Mouse (Mus musculus) liver, embryonic 16.5 days (tissue): ENCODE results near the gene Rims3. TPM values are rescaled to one million over a fixed set of nuclear protein-coding genes. Genes with fewer than 3 reads are reported as not detected.

Source experiments
- ATAC-seq: fragments of 200-750 bp; cut with Nextera tagmentation; 2 replicates; pipeline ENCODE4 v1.8.0; 2017; ENCODE audit warnings: low read depth, mild to moderate bottlenecking, moderate number of reproducible peaks, moderate library complexity
- H3K27ac ChIP-seq: fragments of 300-500 bp; sonication (generic); 2 replicates; pipeline ENCODE4 v1.5.1; 2014; ENCODE audit warnings: mild to moderate bottlenecking, low read length
- H3K27me3 ChIP-seq: fragments of 300-500 bp; sonication (generic); 2 replicates; pipeline ENCODE4 v1.6.1; 2014; ENCODE audit warnings: low read depth, low read length, mixed read lengths; ENCODE audit not compliant: control insufficient read depth, insufficient read depth
- H3K36me3 ChIP-seq: fragments of 300-500 bp; sonication (generic); 2 replicates; pipeline ENCODE4 v1.6.1; 2014; ENCODE audit warnings: mild to moderate bottlenecking; ENCODE audit not compliant: control insufficient read depth, insufficient read depth
- H3K4me1 ChIP-seq: fragments of 300-500 bp; sonication (generic); 2 replicates; pipeline ENCODE4 v1.6.1; 2014; ENCODE audit warnings: low read depth, low read length, mixed read lengths; ENCODE audit not compliant: control insufficient read depth
- H3K4me2 ChIP-seq: fragments of 300-500 bp; sonication (generic); 2 replicates; pipeline ENCODE4 v1.6.1; 2014; ENCODE audit warnings: low read depth, low read length, mixed read lengths
- H3K4me3 ChIP-seq: fragments of 300-500 bp; sonication (generic); 2 replicates; pipeline ENCODE4 v1.5.1; 2014; ENCODE audit warnings: low read depth, mild to moderate bottlenecking, low read length
- H3K9ac ChIP-seq: fragments of 300-500 bp; sonication (generic); 2 replicates; pipeline ENCODE4 v1.6.1; 2014; ENCODE audit warnings: low read depth, low read length
- H3K9me3 ChIP-seq: fragments of 300-500 bp; sonication (generic); replicated peaks from 2 replicates; pipeline ENCODE4 v1.6.1; 2016; ENCODE audit warnings: low read length; ENCODE audit not compliant: control insufficient read depth
- WGBS: fragments of 180-500 bp; shearing (Covaris S2); extraction: QIAGEN DNeasy Blood & Tissue Kit; methylation state at CpG from one replicate; pipeline ENCODE4 v1.1.7; 2014; ENCODE audit not compliant: insufficient replicate concordance; 5-methylcytosine and 5-hydroxymethylcytosine counted together
- polyA plus RNA-seq: library from polyadenylated mRNA; unstranded; fragments of >200 nt; fragmentation: Nextera tagmentation; extraction: Ambion mirVana; gene quantifications from 2 replicates; pipeline ENCODE4 v1.2.1, GENCODE M21; 2015

The Rims3 gene
- polyA plus RNA-seq, 1 experiment from 2014 or later, result 0.21 TPM

DNA sequence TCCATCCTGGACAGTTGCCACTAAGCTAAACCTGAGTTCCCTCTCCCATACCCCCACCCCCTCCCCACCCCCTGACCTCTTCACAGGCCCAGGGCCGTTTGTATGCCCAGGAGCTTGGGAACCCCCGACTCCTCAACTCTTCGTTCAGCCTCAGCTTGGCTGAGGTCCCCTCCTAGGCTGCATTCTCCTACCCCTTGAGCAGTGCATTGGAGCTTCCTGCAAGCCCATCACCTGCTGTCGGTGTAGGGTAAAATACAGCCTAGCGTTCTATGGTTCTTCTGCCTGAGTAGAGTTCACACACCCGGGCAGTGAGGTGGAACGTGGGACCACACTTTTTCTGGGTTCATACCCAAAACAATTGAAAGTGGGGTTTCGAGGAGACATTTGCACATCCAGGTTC lies 58.8 kb downstream of the Rims3 start:
- Histone ChIP-seq H3K27ac (no peak overlapping the region), H3K4me3 (no peak overlapping the region), H3K4me1 (no peaks in the 10 kb centered on the region), H3K36me3 (no peaks in the 10 kb centered on the region), H3K9me3 (no peaks in the 10 kb centered on the region), H3K9ac (no peak overlapping the region), H3K4me2 (no peak overlapping the region), H3K27me3 (no peaks in the 10 kb centered on the region)
- no peak for ATAC-seq
- 63% methylated on average over 8 of the region's 8 CpGs for WGBS

DNA sequence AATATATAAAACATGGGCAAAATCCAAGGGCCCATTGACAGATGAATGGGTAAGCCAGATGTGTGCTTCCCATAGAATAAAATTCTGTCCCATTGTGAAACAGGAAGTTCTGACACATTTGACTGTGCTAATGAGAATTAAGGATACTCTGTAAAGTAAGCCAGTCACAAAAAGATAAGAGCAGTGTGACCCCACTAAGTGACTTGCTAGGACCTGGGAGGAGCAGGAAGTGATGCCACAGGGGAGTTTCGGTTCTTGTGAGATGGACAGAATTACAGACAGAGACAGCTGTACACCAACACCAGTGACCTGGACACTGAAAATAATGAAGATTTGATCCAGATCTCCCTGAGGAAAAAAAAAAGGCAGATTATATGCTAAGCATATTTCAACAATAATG lies 59.2 kb downstream of the Rims3 start:
- no peaks in the 10 kb centered on the region for H3K27me3 ChIP-seq
- ATAC-seq, result no peak
- H3K4me3 ChIP-seq, result no peak overlapping the region
- no peaks in the 10 kb centered on the region for H3K4me1 ChIP-seq
- H3K9me3 ChIP-seq, result no peaks in the 10 kb centered on the region
- H3K9ac ChIP-seq, result no peak overlapping the region
- WGBS, result 22% methylated on average over 1 of the region's 1 CpGs
- H3K4me2 ChIP-seq, result no peak overlapping the region
- H3K36me3 ChIP-seq, result no peaks in the 10 kb centered on the region
- H3K27ac ChIP-seq, result no peak overlapping the region

DNA sequence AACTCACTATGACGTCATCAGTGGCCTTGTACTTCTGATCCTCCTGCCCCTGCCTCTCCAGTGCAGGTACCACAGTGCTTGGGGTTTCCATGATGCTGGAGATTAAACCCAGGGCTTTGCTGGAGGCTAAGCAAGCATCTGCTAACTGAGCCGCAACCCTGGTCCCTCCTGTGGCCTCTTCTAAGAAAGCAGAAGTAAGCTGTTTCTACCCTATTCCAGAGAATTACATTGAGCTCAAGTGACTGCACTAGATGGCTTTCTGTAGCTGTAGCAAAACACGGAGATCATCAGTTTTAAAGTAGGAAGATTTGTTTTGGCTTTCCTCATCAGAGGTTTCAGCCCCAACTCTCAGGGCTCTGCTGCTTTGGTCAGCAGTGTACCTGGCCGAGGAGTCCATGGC lies 59.9 kb downstream of the Rims3 start:
- Histone ChIP-seq H3K36me3 (no peaks in the 10 kb centered on the region), H3K4me2 (no peak overlapping the region), H3K27ac (no peak overlapping the region), H3K27me3 (no peaks in the 10 kb centered on the region), H3K9me3 (no peaks in the 10 kb centered on the region), H3K9ac (no peak overlapping the region), H3K4me1 (no peaks in the 10 kb centered on the region), H3K4me3 (no peak overlapping the region)
- no peak for ATAC-seq
- 24% methylated on average over 4 of the region's 4 CpGs for WGBS

DNA sequence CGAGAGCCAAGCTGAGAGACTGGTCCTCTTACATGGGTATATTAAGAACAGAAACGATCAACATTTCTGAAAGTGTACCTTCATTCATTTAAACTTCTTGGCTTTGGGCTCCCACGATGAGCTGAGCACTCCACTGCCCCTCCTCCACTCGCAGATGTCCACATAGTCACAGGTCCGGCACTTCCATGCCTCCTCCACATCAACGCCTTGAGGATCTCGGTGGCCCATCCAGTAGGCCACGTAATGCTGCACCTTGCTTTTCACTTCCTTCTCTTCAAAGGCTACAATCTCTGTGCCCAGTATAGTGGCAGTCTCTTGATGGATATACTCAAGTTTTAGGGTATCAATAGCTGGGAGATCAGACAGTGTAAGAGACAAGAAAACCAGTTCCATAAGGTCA lies 66.8 kb downstream of the Rims3 start:
- no peaks in the 10 kb centered on the region for H3K27me3 ChIP-seq
- ATAC-seq, result no peak
- H3K9me3 ChIP-seq, result no peaks in the 10 kb centered on the region
- H3K4me1 ChIP-seq, result peaks cover 6% of the 10 kb centered on the region
- H3K36me3 ChIP-seq, result no peaks in the 10 kb centered on the region
- 79% methylated on average over 8 of the region's 8 CpGs for WGBS
- no peak overlapping the region for H3K27ac ChIP-seq
- H3K9ac ChIP-seq, result no peak overlapping the region
- no peak overlapping the region for H3K4me3 ChIP-seq
- no peak overlapping the region for H3K4me2 ChIP-seq

DNA sequence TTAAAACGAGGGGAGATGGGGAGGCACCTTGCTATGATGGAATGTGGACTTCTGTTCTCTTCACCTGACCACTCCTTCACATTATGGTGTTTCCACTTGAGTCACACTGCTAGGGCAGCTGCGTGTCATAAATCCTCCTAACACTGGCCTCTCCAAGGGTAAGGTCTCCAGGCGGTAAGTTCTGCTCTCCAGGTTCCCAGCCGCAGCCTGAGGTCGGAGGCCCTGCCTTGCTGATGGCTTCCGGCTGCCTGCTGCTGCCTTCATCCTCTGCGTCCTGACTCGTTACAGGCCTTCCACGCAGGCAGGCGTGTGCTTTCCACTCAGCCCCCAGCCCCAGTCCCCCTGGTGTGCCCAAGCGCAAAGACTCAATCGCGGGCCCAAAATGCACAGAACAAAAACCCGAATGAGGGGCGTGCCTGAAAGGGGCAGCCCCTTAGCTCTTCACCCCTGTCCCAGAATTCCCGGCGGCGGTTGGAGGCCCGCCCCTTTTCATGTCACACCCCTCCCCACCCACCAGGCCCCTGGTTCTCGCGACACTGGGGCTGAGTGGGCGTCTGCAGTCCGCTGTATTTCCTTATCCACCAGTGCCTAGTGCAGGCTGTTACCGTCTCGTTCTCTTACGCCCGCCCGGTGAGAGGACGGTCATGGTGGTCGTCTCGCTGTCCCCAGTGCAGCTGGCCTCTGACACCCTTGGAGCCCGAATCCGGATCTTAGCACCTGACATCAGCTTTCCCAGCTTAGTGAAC lies 70.1 kb downstream of the Rims3 start, which contains the start of gene Exo5:
TSS of gene Exo5 (minus strand) at position 464 of the 746 bp plus-strand sequence.
- ATAC-seq, result peak; percentile 99
- H3K4me2 ChIP-seq, result peak within 1 kb of the TSS; percentile 88
- WGBS, result under 1% methylated on average over 33 of the region's 33 CpGs

DNA sequence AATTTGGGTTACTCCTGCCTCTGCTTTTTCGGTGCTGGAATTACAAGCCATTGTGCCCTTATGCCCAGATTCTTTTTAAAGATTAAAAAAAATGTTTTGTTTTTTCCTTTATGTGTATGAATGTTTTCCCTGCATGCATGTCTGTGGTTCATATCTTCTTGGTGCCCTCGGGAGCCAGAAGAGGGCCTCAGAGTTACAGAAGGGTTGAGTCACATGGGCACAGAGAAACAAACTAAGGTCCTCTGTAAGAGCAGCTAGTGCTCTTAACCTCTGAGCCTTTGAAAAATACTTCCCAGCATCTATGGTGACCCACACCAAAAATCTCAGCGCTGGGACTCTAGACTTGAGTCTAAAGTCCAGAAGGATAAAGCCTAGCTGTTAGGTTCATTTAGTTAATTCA lies 70.8 kb downstream of the Rims3 start:
- Histone ChIP-seq H3K27ac (peak overlapping the region; percentile 83), H3K4me1 (peaks cover 6% of the 10 kb centered on the region), H3K9ac (peak overlapping the region; percentile 77), H3K27me3 (no peaks in the 10 kb centered on the region), H3K4me3 (peak overlapping the region; percentile 80), H3K36me3 (peaks cover under 1% of the 10 kb centered on the region; the same call in 1 of the 2 replicates), H3K4me2 (peak overlapping the region; percentile 88), H3K9me3 (peaks cover 3% of the 10 kb centered on the region; the same call in 1 of the 2 replicates)
- WGBS, result 9% methylated on average over 3 of the region's 3 CpGs
- ATAC-seq, result peak; percentile 58

More for the DNA sequence above, 70.1 kb downstream of the Rims3 start, which contains the start of gene Exo5:
- peaks cover 3% of the 10 kb centered on the region; the same call in 1 of the 2 replicates for H3K9me3 ChIP-seq
- H3K27ac ChIP-seq, result peak within 1 kb of the TSS; percentile 83
- H3K4me3 ChIP-seq, result peak within 1 kb of the TSS; percentile 80
- H3K9ac ChIP-seq, result peak within 1 kb of the TSS; percentile 77
- no peaks in the 10 kb centered on the region for H3K36me3 ChIP-seq
- no peaks in the 10 kb centered on the region for H3K27me3 ChIP-seq
- H3K4me1 ChIP-seq, result peaks cover 6% of the 10 kb centered on the region

DNA sequence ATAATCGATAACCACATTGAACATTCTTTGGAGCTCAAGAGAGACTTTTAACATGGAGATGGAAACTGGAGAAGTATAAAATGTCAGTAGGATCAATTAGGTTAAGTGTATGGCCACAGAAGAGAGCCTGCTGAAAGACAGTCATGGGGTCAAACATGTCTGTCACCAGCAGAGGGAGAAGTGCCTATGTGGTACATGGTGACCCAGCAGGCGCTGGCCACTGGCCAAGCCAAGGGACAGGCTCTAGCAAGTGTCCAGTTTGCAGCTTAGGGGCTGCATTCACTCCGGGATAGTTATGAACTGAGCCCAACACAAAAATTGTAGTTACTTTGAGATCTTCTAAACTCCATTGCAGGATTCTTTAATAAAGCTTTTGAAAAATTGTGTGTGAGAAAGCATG lies 74.1 kb downstream of the Rims3 start:
- peaks cover 6% of the 10 kb centered on the region for H3K4me1 ChIP-seq
- 77% methylated on average over 3 of the region's 3 CpGs for WGBS
- H3K27ac ChIP-seq, result no peak overlapping the region
- H3K9ac ChIP-seq, result no peak overlapping the region
- no peak for ATAC-seq
- peaks cover 8% of the 10 kb centered on the region; the same call in 1 of the 2 replicates for H3K36me3 ChIP-seq
- H3K9me3 ChIP-seq, result peaks cover 3% of the 10 kb centered on the region; the same call in 1 of the 2 replicates
- no peaks in the 10 kb centered on the region for H3K27me3 ChIP-seq
- no peak overlapping the region for H3K4me2 ChIP-seq
- no peak overlapping the region for H3K4me3 ChIP-seq

DNA sequence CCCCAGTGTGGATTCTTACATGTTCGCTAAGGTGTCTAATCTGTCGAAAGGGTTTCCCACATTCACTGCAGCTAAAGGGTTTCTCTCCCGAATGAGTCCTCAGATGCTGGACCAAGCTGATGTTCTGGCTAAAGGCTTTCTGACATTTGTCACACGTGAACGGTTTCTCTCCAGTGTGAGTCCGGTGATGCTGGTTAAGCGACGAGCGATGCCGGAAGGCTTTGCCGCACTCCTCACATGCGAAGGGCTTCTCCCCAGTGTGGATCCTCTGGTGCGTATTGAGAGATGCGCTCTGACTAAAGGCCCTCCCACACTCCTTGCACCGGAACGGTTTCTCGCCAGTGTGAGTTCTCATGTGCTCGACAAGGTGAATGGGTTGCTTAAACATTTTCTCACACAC lies 76.1 kb downstream of the Rims3 start:
- H3K36me3 ChIP-seq, result peaks cover 8% of the 10 kb centered on the region; the same call in 1 of the 2 replicates
- ATAC-seq, result no peak
- H3K4me1 ChIP-seq, result no peaks in the 10 kb centered on the region
- peaks cover 3% of the 10 kb centered on the region; the same call in 1 of the 2 replicates for H3K9me3 ChIP-seq
- no peak overlapping the region for H3K27ac ChIP-seq
- WGBS, result 91% methylated on average over 18 of the region's 18 CpGs
- no peak overlapping the region for H3K4me2 ChIP-seq
- no peak overlapping the region for H3K9ac ChIP-seq
- H3K27me3 ChIP-seq, result no peaks in the 10 kb centered on the region
- no peak overlapping the region for H3K4me3 ChIP-seq

DNA sequence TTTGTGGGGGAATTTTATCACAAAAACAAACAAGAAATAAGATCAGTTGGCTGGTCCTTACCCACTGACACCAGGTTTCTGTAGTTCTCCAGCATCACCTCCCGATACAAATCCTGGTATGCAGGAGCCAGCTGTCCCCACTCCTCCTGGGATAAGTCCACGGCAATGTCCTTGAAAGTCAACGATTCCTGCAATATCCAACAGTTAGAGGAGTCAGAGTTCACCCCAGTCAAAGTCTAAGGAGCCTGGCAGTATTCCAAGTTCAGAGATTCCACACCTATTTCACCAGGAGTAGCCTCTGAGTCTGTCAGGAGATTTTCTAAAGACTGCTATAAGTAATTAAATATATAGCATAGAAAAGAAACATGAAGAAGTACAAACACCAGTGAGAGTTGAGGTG lies 80.4 kb downstream of the Rims3 start:
- no peaks in the 10 kb centered on the region for H3K9me3 ChIP-seq
- no peaks in the 10 kb centered on the region for H3K27me3 ChIP-seq
- H3K9ac ChIP-seq, result no peak overlapping the region
- H3K4me3 ChIP-seq, result no peak overlapping the region
- WGBS, result 67% methylated on average over 3 of the region's 3 CpGs
- no peak overlapping the region for H3K27ac ChIP-seq
- H3K36me3 ChIP-seq, result peaks cover 8% of the 10 kb centered on the region; the same call in 1 of the 2 replicates
- ATAC-seq, result no peak
- H3K4me1 ChIP-seq, result no peaks in the 10 kb centered on the region
- H3K4me2 ChIP-seq, result no peak overlapping the region
